Mouse (Mus musculus) naive thymus-derived CD4-positive, alpha-beta T cell, adult 2 months (primary cell): ENCODE measurements around the gene Grk3.

Experiments used
- DNase-seq: peaks from one replicate; pipeline ENCODE4 v3.0.0-alpha.2; 2011; ENCODE audit warnings: low read depth

The Grk3 gene

GRCm38 (mm10) chr5:112864719-112865367 is 150.7 kb downstream of the Grk3 start:
- DNase-seq, result peak; percentile 26
